Mouse (Mus musculus): ENCODE results near the gene Ppp3ca. TPM values are rescaled to one million over a fixed set of nuclear protein-coding genes. Genes with fewer than 3 reads are reported as not detected.

The Ppp3ca gene
- total and polyA plus RNA-seq, 2 experiments from 2014 or later = 137 to 177 TPM

DNA sequence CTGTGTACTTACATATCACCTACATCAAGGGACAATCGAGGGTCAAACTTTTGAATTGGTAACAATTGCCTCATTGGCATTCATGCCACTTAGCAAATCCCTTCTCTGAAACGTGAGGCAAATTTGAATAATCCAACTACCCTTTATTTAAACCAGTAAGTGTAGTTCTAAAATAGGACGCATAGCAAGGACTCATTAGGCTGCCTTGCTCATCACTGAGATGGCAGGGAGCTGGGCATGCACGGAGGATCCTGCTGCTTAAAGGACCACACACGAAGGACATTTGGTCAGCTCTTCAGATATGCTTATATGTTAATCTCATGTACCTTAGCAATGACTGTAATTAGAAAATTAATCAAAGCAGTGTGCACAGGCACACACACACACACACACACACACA is 204.6 kb downstream of the Ppp3ca start:
- H3K27me3 ChIP-seq (ENCODE audit: insufficient read depth, low read length) = no peaks in the 10 kb centered on the region
- no peak for DNase-seq (ENCODE audit: low spot score)
- H3K4me3 ChIP-seq (ENCODE audit: low read length) = no peak overlapping the region
- peaks cover 12% of the 10 kb centered on the region; the same call in 1 of the 2 replicates for H3K4me1 ChIP-seq (ENCODE audit: insufficient read depth, low read length)
- H3K27ac ChIP-seq = no peak overlapping the region
- H3K9me3 ChIP-seq (ENCODE audit: low read length) = no peaks in the 10 kb centered on the region
- H3K9ac ChIP-seq (replicated peaks; ENCODE audit: low read length) = no peak overlapping the region
- peak; percentile 62; the same call in 1 of the 2 replicates for ATAC-seq
- 31% methylated on average over 5 of the region's 5 CpGs for WGBS
- TF ChIP-seq CTCF (IDR thresholded peaks at IDR 0.05; ENCODE audit: low read depth) = no peak
- H3K36me3 ChIP-seq (ENCODE audit: insufficient read depth, low read length) = no peaks in the 10 kb centered on the region
- H3K4me2 ChIP-seq (ENCODE audit: low read depth, low read length) = no peak overlapping the region

DNA sequence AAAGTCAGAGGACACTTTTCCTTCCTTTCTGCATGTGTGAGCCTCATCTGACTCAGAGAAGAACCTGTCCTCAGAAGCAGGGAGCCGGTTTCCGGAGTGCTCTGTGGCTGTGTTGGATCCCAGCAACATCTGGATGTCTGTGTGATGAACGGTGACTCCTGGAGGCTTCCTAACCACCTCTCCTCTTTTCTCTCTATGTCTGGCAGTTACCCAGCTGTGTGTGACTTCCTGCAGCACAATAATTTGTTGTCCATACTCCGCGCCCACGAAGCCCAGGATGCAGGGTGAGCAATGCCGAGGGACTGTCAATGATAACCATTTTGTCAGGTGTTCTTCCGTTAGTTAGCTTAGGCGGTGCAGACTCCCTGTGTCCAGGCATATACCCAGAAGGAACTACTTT is 217.8 kb downstream of the Ppp3ca start:
- no peaks in the 10 kb centered on the region for H3K36me3 ChIP-seq (ENCODE audit: insufficient read depth, low read length)
- 79% methylated on average over 9 of the region's 9 CpGs for WGBS
- H3K27ac ChIP-seq = no peak overlapping the region
- TF ChIP-seq CTCF (IDR thresholded peaks at IDR 0.05; ENCODE audit: low read depth) = no peak
- H3K27me3 ChIP-seq (ENCODE audit: insufficient read depth, low read length) = no peaks in the 10 kb centered on the region
- H3K9me3 ChIP-seq (ENCODE audit: low read length) = no peaks in the 10 kb centered on the region
- DNase-seq (ENCODE audit: low spot score) (no peak), ATAC-seq (no peak)
- H3K4me2 ChIP-seq (ENCODE audit: low read depth, low read length) = no peak overlapping the region
- no peak overlapping the region for H3K4me3 ChIP-seq (ENCODE audit: low read length)
- H3K4me1 ChIP-seq (ENCODE audit: insufficient read depth, low read length) = no peaks in the 10 kb centered on the region
- H3K9ac ChIP-seq (replicated peaks; ENCODE audit: low read length) = no peak overlapping the region

DNA sequence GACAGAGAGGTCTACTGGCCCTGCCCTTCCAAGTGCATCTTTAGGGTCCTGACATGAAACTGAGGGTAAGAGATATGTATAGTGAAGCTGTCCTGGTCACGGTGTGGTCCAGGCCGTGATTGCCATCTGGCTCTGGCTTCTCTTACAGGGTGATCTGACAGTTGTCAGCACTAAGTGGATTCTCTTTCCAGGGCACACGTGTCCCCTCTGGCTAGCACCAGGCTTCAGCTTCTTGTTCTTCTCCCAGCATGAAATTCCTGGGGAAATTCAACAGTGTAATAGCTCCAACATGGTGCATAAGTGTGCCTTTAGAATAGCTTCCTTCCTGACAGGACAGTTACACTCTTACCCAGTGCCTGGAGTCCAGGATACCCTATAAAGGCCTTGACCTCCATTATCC is 222.2 kb downstream of the Ppp3ca start:
- Histone ChIP-seq H3K27ac (no peak overlapping the region), H3K9me3 (ENCODE audit: low read length) (no peaks in the 10 kb centered on the region), H3K4me1 (ENCODE audit: insufficient read depth, low read length) (0 out of 2 replicates have a peak, but pooled peaks cover 3% of the 10 kb centered on the region), H3K9ac (replicated peaks; ENCODE audit: low read length) (no peak overlapping the region), H3K36me3 (ENCODE audit: insufficient read depth, low read length) (0 out of 2 replicates have a peak, but pooled peaks cover 2% of the 10 kb centered on the region), H3K4me3 (ENCODE audit: low read length) (no peak overlapping the region), H3K4me2 (ENCODE audit: low read depth, low read length) (no peak overlapping the region), H3K27me3 (ENCODE audit: insufficient read depth, low read length) (no peaks in the 10 kb centered on the region)
- 51% methylated on average over 3 of the region's 3 CpGs for WGBS
- ATAC-seq (peak; percentile 19; the same call in 1 of the 2 replicates), DNase-seq (ENCODE audit: low spot score) (no peak)
- TF ChIP-seq CTCF (IDR thresholded peaks at IDR 0.05; ENCODE audit: low read depth) = no peak

DNA sequence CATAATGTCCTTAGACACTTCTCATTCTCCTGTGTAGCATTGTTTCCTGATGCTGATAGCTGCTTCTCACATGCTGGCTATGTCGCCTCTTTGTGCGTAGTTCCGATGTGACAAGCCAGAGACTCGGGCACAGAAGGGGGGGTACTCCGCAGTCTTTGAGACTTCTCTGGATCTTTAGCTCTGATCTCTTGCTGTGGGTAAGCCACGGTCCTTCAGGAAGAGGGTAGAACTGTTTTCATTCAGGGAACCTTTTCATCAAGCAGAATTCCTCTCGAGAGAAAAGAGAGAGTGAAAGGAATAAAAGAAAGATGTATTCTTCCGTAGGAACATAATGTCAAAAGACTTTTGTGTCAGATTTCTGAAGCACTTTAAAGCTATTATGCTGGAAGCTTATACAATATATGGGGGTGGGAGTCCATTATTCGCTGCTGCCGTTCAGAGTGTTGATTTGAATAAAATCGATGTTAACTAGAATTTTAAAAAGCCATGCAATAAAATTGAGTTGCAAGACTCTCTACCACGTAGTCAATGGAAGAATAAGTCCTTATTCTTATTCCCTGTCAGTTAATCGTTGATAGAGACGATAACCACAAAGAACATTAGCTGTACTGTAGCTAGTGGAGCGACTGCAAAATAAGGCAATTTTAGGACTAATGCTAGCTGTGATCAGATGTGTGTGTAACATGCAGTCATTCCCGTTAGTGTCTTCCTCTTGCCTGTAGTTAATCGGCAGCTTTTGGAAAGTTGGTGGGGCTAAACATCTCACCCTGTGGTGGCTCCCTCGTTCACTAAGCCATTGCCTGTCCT is 223.9 kb downstream of the Ppp3ca start:
- Histone ChIP-seq H3K4me3 (ENCODE audit: low read length) (no peak overlapping the region), H3K9ac (replicated peaks; ENCODE audit: low read length) (no peak overlapping the region), H3K4me1 (ENCODE audit: insufficient read depth, low read length) (0 out of 2 replicates have a peak, but pooled peaks cover 3% of the 10 kb centered on the region), H3K9me3 (ENCODE audit: low read length) (no peaks in the 10 kb centered on the region), H3K27me3 (ENCODE audit: insufficient read depth, low read length) (no peaks in the 10 kb centered on the region), H3K4me2 (ENCODE audit: low read depth, low read length) (no peak overlapping the region), H3K27ac (no peak overlapping the region), H3K36me3 (ENCODE audit: insufficient read depth, low read length) (0 out of 2 replicates have a peak, but pooled peaks cover 2% of the 10 kb centered on the region)
- DNase-seq (ENCODE audit: low spot score) (no peak), ATAC-seq (0 out of 2 replicates have a peak, but pooled peaks have one; percentile 54)
- no peak for TF ChIP-seq CTCF (IDR thresholded peaks at IDR 0.05; ENCODE audit: low read depth)
- 31% methylated on average over 18 of the region's 18 CpGs for WGBS

DNA sequence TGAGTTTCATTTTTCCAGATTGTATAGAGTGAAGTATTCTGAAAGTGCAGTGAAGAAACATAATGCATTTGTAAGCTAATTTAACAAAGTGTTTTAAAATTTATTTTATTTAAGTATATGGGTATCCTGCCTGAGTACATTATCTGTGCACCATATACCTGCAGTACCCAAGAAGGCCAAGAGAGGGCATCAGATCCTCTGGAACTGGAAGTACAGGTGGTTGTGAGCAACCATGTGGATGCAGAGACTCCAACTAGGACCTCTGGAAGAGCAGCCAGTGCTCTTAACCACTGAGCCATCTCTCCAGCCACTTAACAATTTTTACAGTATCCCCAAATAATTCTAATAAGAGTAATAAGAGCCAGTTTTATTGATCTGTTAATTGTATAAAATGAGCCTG is 225.6 kb downstream of the Ppp3ca start:
- DNase-seq (ENCODE audit: low spot score) (no peak), ATAC-seq (no peak)
- Histone ChIP-seq H3K27ac (no peak overlapping the region), H3K27me3 (ENCODE audit: insufficient read depth, low read length) (no peaks in the 10 kb centered on the region), H3K4me1 (ENCODE audit: insufficient read depth, low read length) (0 out of 2 replicates have a peak, but pooled peaks cover 3% of the 10 kb centered on the region), H3K4me2 (ENCODE audit: low read depth, low read length) (no peak overlapping the region), H3K9me3 (ENCODE audit: low read length) (no peaks in the 10 kb centered on the region), H3K9ac (replicated peaks; ENCODE audit: low read length) (no peak overlapping the region), H3K36me3 (ENCODE audit: insufficient read depth, low read length) (0 out of 2 replicates have a peak, but pooled peaks cover 2% of the 10 kb centered on the region), H3K4me3 (ENCODE audit: low read length) (no peak overlapping the region)
- TF ChIP-seq CTCF (IDR thresholded peaks at IDR 0.05; ENCODE audit: low read depth) = peak; percentile 53

DNA sequence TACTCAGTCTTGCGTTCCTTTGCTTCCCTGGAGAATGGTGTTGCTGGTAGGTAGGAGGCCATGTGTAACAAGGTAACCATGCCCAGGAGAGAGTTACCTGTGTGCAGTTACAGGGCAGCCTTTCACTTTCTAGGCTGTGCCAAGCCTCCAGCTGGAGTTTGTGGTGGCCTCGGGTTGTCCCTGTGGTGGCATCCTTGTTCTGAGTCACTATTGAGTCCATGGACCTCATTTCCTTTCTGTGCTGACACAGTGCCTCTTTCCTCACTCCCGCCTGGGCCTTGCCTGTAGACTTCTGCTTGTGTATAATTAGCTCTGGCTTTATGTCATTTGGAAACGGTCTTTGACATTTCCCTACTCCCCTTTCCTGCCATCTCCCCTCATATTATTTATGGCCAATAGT is 226.4 kb downstream of the Ppp3ca start:
- no peak for ATAC-seq
- H3K9me3 ChIP-seq (ENCODE audit: low read length) = no peaks in the 10 kb centered on the region

DNA sequence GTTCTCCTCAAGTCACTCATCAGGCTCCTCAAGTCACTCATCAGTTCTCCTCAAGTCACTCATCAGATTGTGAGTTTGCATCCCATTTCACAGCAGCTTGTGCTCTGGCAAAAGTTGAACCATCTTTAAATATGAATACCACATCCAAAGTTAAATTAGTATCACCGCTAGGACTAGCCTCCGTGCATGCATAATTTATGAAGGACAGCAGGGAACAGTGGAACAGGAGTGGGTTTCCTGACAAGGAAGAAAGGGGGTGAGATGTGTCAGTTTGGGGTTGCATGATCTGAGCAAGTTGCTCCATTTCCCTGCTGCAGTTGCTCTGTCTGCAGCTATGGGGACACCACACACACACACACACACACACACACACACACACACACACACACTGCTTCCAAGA is 229.8 kb downstream of the Ppp3ca start:
- 46% methylated on average over 2 of the region's 2 CpGs for WGBS
- no peaks in the 10 kb centered on the region for H3K4me1 ChIP-seq (ENCODE audit: insufficient read depth, low read length)
- 0 out of 2 replicates have a peak, but pooled peaks cover 2% of the 10 kb centered on the region for H3K36me3 ChIP-seq (ENCODE audit: insufficient read depth, low read length)
- H3K27me3 ChIP-seq (ENCODE audit: insufficient read depth, low read length) = no peaks in the 10 kb centered on the region
- ATAC-seq = no peak
- H3K4me3 ChIP-seq (ENCODE audit: low read length) = no peak overlapping the region
- H3K4me2 ChIP-seq (ENCODE audit: low read depth, low read length) = no peak overlapping the region
- no peak overlapping the region for H3K9ac ChIP-seq (replicated peaks; ENCODE audit: low read length)
- no peak for TF ChIP-seq CTCF (IDR thresholded peaks at IDR 0.05; ENCODE audit: low read depth)
- H3K27ac ChIP-seq = no peak overlapping the region
- no peaks in the 10 kb centered on the region for H3K9me3 ChIP-seq (ENCODE audit: low read length)
- no peak for DNase-seq (ENCODE audit: low spot score)

More for the DNA sequence above, 226.4 kb downstream of the Ppp3ca start:
- no peak for TF ChIP-seq CTCF (IDR thresholded peaks at IDR 0.05; ENCODE audit: low read depth)
- no peak overlapping the region for H3K27ac ChIP-seq
- no peak overlapping the region for H3K4me3 ChIP-seq (ENCODE audit: low read length)
- H3K9ac ChIP-seq (replicated peaks; ENCODE audit: low read length) = no peak overlapping the region
- H3K4me1 ChIP-seq (ENCODE audit: insufficient read depth, low read length) = 0 out of 2 replicates have a peak, but pooled peaks cover 3% of the 10 kb centered on the region
- 85% methylated on average over 4 of the region's 4 CpGs for WGBS
- no peak overlapping the region for H3K4me2 ChIP-seq (ENCODE audit: low read depth, low read length)
- no peaks in the 10 kb centered on the region for H3K27me3 ChIP-seq (ENCODE audit: insufficient read depth, low read length)
- no peak for DNase-seq (ENCODE audit: low spot score)
- 0 out of 2 replicates have a peak, but pooled peaks cover 2% of the 10 kb centered on the region for H3K36me3 ChIP-seq (ENCODE audit: insufficient read depth, low read length)
